Mouse (Mus musculus): ENCODE measurements around the gene Hoxc5.

Gene Hoxc5

GRCm38 (mm10) chr15:102990461-102991397 lies 23.5 kb downstream of the Hoxc5 start, which contains the start of gene Hoxc8:
Gene Hoxc8 (plus strand): TSS chr15:102990607.
- no peak for DNase-seq

- no peak for DNase-seq
Observed at GRCm38 (mm10) chr15:102991782-102992181, 24.5 kb downstream of the Hoxc5 start.

GRCm38 (mm10) chr15:102992206-102992605 lies 25.0 kb downstream of the Hoxc5 start:
- no peak for DNase-seq

DNA sequence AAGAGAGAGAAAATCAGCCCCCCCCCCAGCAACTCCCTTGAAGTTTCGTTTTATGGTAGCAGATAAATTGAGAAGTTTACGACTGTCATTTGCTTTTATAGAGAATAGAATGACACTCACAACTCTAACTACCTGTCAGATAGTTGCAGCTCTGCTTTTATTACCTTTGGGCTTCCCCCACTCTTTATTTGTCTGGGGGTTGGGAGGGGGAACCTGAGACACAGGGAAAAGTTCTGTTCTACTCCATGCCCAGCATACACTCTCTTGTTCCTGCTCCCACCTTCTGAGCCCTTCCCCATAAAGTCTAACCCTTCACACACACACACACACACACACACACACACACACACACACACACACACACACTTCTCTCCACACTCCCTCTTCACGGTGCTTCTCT lies 25.6 kb downstream of the Hoxc5 start:
- no peak for DNase-seq

- no peak for DNase-seq
Observed at GRCm38 (mm10) chr15:102996548-102996947, 29.3 kb downstream of the Hoxc5 start.

- no peak for DNase-seq
Observed at GRCm38 (mm10) chr15:102997431-102997830, 30.2 kb downstream of the Hoxc5 start.

GRCm38 (mm10) chr15:102997939-102998355 lies 30.7 kb downstream of the Hoxc5 start, which contains the start of gene Hoxc6:
Gene Hoxc6 (plus strand): TSS chr15:102998257.
- no peak for DNase-seq

GRCm38 (mm10) chr15:102998608-102999182 lies 31.5 kb downstream of the Hoxc5 start:
- no peak for DNase-seq

DNA sequence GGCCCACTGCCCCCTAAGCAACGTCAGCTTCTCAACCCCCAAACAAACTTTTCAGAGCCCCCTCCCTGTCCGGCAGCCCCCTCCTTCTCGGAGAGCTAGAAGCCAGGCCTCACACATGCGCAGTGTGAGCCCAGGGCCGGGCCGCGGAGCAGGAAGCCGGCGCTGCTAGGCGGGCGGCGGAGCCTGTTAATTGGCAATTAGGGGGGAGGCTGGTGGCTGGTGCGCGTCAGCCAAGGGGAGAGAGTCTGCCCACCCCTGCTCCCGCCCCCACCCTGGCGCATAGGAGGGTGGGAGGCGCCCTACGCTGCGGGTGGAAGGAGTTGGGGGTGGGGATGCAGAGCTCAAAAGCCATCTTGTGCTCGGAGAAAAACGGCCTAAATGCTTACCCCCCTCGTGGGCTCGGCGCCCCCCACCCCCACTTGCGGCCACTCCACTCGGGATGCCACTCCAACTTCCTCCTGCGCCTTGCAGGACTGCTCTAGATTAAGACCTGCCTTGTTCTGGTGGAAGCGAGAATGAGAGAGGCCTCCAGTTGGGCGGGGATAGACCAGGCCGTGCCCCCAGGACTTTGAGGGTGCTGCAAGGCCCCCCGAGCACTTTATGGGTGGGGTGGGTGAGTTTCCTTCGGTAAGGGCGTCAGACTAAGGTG lies 32.1 kb downstream of the Hoxc5 start:
- peak in 1 of 2 experiments; percentile 54 for DNase-seq

GRCm38 (mm10) chr15:102999955-103000354 lies 32.7 kb downstream of the Hoxc5 start:
- no peak for DNase-seq

DNA sequence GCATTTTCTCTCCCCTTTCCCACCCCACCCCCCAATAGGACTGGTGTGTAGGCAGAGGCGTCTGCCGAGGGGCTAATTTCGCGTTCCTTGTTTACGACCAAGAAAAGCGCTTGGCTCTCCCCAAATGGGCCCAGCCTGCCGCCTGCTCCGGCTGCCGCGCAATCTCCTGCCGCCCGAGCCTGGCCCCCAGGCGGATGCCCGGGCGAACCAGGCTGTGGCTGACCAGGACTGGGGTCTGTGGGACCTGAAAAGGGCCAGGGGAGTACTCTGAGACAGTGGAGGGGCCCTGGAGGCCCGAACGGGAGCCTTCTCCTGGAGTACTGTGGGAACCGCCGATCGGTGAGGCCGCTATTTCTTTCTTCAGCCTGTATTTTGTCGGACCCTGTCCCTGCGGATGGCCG lies 33.3 kb downstream of the Hoxc5 start:
- DNase-seq = no peak

GRCm38 (mm10) chr15:103001370-103001769 lies 34.1 kb downstream of the Hoxc5 start:
- DNase-seq = no peak

DNA sequence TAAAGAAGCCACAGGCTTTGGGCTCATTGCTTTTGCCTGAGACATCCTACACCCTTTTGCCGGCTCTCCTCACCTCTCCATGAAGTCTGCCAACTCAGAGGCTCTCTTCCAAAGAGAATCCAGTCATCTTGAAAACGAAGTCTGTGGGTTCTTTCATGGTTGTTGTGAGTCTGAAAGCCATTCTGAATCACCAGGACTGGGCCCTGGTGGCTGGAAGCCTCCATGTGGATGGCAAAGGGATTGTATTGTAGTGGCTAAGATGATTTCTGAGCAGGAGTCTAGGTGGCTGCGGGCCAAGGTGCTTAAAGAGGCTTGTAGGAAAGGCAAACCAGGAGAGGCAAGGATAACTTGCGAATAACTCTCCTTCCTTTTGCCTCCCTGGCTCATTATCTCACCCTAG lies 34.9 kb downstream of the Hoxc5 start:
- DNase-seq = no peak

GRCm38 (mm10) chr15:103002821-103003448 lies 35.7 kb downstream of the Hoxc5 start:
- DNase-seq = no peak

- DNase-seq = no peak
Observed at GRCm38 (mm10) chr15:103005308-103005707, 38.1 kb downstream of the Hoxc5 start.

DNA sequence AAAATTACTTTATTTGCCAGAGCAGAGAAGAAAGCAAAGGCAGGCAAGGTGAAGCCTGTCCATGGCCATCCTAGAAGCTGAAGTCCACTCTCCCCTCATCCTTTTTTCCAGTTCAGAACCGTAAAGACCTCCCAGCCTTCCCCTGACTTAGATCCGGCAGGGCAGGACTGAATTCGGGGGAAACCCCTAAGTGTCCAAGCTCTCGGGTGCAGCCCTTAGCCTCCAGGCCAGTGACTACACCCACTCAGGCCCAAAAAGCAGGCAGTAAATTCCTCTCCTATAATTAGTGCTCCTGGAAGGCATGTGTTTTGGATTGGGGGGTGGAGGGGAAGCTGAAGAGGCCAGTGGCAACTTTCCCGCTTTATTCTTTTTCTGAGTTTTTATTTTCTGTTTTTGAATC lies 38.6 kb downstream of the Hoxc5 start:
- no peak for DNase-seq

DNA sequence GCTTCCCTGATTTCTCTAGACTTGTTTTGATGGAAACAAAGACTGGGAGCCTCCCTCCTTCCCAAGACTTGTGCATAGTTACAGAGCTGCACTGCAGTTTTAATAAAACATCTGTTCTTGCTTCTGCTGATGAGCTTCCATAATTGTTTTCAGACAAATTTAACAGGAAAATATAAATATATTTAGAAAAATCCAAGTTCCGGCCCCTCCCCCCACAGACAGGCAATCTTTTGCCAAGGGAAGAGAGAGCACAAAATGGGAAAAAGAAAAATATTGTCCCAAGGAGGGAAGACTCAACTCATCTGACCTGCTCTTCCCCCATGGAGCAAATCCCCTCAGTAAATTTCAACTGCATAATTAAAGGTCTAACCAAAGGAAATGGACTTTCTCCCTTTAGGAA lies 39.1 kb downstream of the Hoxc5 start:
- no peak for DNase-seq

GRCm38 (mm10) chr15:103009265-103010111 lies 42.2 kb downstream of the Hoxc5 start:
- DNase-seq = no peak

GRCm38 (mm10) chr15:103010112-103010846 lies 43.0 kb downstream of the Hoxc5 start:
- no peak for DNase-seq

DNA sequence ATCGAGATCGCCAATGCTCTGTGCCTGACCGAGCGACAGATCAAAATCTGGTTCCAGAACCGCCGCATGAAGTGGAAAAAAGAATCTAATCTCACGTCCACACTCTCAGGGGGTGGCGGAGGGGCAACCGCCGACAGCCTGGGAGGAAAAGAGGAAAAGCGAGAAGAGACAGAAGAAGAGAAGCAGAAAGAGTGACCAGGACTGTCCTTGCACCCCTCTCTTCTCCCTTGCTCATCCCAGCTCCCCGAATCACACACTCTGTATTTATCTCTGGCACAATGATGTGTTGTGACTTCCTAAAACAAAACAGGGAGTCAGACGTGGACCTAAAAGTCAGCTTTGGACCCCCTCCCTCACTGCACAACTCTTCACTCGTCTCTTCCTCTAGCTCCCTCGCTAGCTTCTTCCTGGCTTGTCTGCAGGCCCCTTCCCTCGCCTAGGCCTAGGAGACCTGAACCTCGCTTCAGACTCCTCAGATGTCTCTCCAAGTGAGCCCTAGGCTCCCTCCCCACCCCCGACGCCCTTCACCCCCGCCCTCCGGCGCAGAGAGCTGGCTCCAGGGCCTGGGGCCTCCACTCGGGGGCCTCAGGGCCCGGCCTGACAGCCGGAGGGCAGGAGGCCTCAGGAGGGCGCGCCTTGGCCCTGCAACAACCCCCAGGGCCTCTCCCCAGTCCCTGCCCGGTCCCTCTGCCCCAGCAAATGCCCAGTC lies 43.8 kb downstream of the Hoxc5 start:
- no peak for DNase-seq
